Mouse (Mus musculus) stomach, embryonic 14.5 days (tissue): ENCODE data around the gene Vrk2. TPM values are rescaled to one million over a fixed set of nuclear protein-coding genes. Genes with fewer than 3 reads are reported as not detected.

Experiments used
- ATAC-seq: fragments of 200-750 bp; cut with Nextera tagmentation; 2 replicates; pipeline ENCODE4 v1.8.0; 2017; ENCODE audit warnings: low read depth, moderate TSS enrichment; ENCODE audit not compliant: insufficient number of reproducible peaks, insufficient read depth, low FRiP score
- H3K27ac ChIP-seq: fragments of 300-500 bp; sonication (generic); 2 replicates; pipeline ENCODE4 v1.5.1; 2014; ENCODE audit warnings: mild to moderate bottlenecking, low read length, moderate library complexity, mixed read lengths
- H3K27me3 ChIP-seq: fragments of 300-500 bp; sonication (generic); 2 replicates; pipeline ENCODE4 v1.6.1; 2014; ENCODE audit warnings: low read length, control low read depth, mixed read lengths; ENCODE audit not compliant: control insufficient read depth, insufficient read depth
- H3K36me3 ChIP-seq: fragments of 300-500 bp; sonication (generic); 2 replicates; pipeline ENCODE4 v1.6.1; 2014; ENCODE audit warnings: mild to moderate bottlenecking, control low read depth, low read length, moderate library complexity, mixed read lengths; ENCODE audit not compliant: control insufficient read depth, insufficient read depth
- H3K4me1 ChIP-seq: fragments of 300-500 bp; sonication (generic); 2 replicates; pipeline ENCODE4 v1.6.1; 2014; ENCODE audit warnings: low read length, control low read depth, mixed read lengths; ENCODE audit not compliant: control insufficient read depth, insufficient read depth
- H3K4me2 ChIP-seq: fragments of 300-500 bp; sonication (generic); replicated peaks from 2 replicates; pipeline ENCODE4 v1.6.1; 2014; ENCODE audit warnings: low read depth, low read length, control low read depth
- H3K4me3 ChIP-seq: fragments of 300-500 bp; sonication (generic); 2 replicates; pipeline ENCODE4 v1.5.1; 2014; ENCODE audit warnings: low read depth, low read length, control low read depth
- H3K9ac ChIP-seq: fragments of 300-500 bp; sonication (generic); replicated peaks from 2 replicates; pipeline ENCODE4 v1.6.1; 2014; ENCODE audit warnings: low read depth, mild to moderate bottlenecking, control low read depth, low read length, moderate library complexity, mixed read lengths
- H3K9me3 ChIP-seq: fragments of 300-500 bp; sonication (generic); 2 replicates; pipeline ENCODE4 v1.6.1; 2016; ENCODE audit warnings: low read depth, low read length, control low read depth; ENCODE audit not compliant: control insufficient read depth
- WGBS: fragments of 180-500 bp; shearing (Covaris S2); extraction: QIAGEN DNeasy Blood & Tissue Kit; methylation state at CpG from one replicate; pipeline ENCODE4 v1.1.7; 2014; 5-methylcytosine and 5-hydroxymethylcytosine counted together
- polyA plus RNA-seq: library from polyadenylated mRNA; unstranded; fragments of >200 nt; fragmentation: Nextera tagmentation; extraction: Ambion mirVana; gene quantifications from 2 replicates; pipeline ENCODE4 v1.2.1, GENCODE M21; 2014

The Vrk2 gene
- polyA plus RNA-seq, 1 experiment from 2014 or later = 30.4 TPM

DNA sequence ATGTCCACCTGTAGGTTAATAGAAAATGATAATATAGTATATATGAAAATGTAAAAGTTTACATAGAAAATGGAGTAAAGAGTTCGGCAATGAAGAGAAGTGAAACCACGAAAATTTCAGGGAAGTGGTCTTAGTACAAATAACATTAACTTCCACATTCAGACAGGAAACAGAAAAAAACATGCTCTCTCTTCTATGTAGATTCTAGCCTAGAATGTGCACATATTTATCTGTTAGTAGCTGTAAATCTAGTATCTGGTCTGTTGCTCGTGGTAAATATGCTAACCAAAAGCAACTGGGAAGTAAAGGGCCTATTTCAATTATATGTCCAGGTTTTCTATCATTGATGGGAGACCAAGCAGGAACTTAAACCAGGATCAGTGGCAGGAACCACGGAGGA is 141.1 kb downstream of the Vrk2 start:
- no peaks in the 10 kb centered on the region for H3K4me1 ChIP-seq
- H3K9me3 ChIP-seq = no peaks in the 10 kb centered on the region
- H3K4me3 ChIP-seq = no peak overlapping the region
- H3K27ac ChIP-seq = no peak overlapping the region
- WGBS = 87% methylated on average over 4 of the region's 4 CpGs
- H3K9ac ChIP-seq = no peak overlapping the region
- no peak overlapping the region for H3K4me2 ChIP-seq
- no peaks in the 10 kb centered on the region for H3K36me3 ChIP-seq
- H3K27me3 ChIP-seq = no peaks in the 10 kb centered on the region
- ATAC-seq = no peak

- H3K4me3 ChIP-seq = no peak overlapping the region
- no peaks in the 10 kb centered on the region for H3K27me3 ChIP-seq
- ATAC-seq = no peak
- no peaks in the 10 kb centered on the region for H3K9me3 ChIP-seq
- H3K27ac ChIP-seq = no peak overlapping the region
- no peaks in the 10 kb centered on the region for H3K36me3 ChIP-seq
- no peak overlapping the region for H3K9ac ChIP-seq
- no peaks in the 10 kb centered on the region for H3K4me1 ChIP-seq
- H3K4me2 ChIP-seq = no peak overlapping the region
- WGBS = 86% methylated on average over 2 of the region's 2 CpGs
These were observed 142.6 kb downstream of the Vrk2 start for GRCm38 (mm10) chr11:26451228-26451627.

- H3K27ac ChIP-seq = no peak overlapping the region
- 98% methylated on average over 1 of the region's 1 CpGs for WGBS
- no peak overlapping the region for H3K4me2 ChIP-seq
These were observed 143.2 kb downstream of the Vrk2 start for GRCm38 (mm10) chr11:26450636-26451035.

GRCm38 (mm10) chr11:26449789-26450188 is 144.0 kb downstream of the Vrk2 start:
- Histone ChIP-seq H3K27me3 (no peaks in the 10 kb centered on the region), H3K36me3 (no peaks in the 10 kb centered on the region), H3K9ac (no peak overlapping the region), H3K9me3 (no peaks in the 10 kb centered on the region), H3K4me2 (no peak overlapping the region), H3K27ac (no peak overlapping the region), H3K4me1 (no peaks in the 10 kb centered on the region), H3K4me3 (no peak overlapping the region)
- 77% methylated on average over 3 of the region's 3 CpGs for WGBS
- ATAC-seq = no peak

More at GRCm38 (mm10) chr11:26450636-26451035, 143.2 kb downstream of the Vrk2 start:
- Histone ChIP-seq H3K27me3 (no peaks in the 10 kb centered on the region), H3K36me3 (no peaks in the 10 kb centered on the region), H3K4me3 (no peak overlapping the region), H3K9me3 (no peaks in the 10 kb centered on the region), H3K4me1 (no peaks in the 10 kb centered on the region), H3K9ac (no peak overlapping the region)
- ATAC-seq = no peak

DNA sequence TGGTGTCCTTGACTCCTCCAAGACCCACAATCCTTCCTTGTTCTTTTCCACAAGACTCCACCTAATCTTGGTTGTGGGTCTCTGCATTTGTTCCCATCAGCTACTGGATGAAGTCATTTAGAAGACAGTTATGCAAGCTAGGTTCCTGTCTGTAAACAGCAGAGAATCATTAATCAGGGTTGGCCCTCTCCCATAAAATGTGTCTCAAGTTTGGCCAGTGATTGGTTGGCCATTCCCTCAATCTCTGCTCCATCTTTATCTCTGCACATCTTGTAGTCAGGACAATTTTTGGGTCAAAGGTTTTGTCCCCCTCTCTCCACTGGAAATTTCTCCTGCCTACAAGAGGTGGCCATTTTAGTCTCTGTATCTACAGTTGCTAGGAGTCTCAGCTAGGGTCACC is 149.4 kb downstream of the Vrk2 start:
- no peak overlapping the region for H3K9ac ChIP-seq
- no peak overlapping the region for H3K4me2 ChIP-seq
- no peaks in the 10 kb centered on the region for H3K4me1 ChIP-seq
- no peaks in the 10 kb centered on the region for H3K9me3 ChIP-seq
- ATAC-seq = no peak
- H3K27ac ChIP-seq = no peak overlapping the region
- H3K27me3 ChIP-seq = no peaks in the 10 kb centered on the region
- no peak overlapping the region for H3K4me3 ChIP-seq
- H3K36me3 ChIP-seq = no peaks in the 10 kb centered on the region

DNA sequence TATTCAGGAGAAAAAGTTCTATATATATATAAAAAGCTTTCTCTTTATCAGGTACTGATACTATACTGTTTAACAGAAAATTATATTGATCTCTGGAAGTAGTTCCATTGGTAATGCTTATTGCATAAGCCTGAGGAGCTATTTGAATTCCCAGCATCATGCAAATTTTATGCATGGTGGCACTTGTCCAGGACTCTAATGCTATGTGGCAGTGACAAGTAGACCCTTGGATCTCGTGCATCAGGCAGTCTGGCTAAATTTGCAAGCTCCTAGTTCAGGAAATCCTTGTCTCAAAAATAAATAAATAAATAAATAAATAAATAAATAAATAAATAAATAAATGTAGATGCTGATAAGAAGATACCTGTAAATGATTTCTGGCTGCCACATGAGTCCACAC is 152.7 kb downstream of the Vrk2 start:
- H3K4me3 ChIP-seq = no peak overlapping the region
- no peak overlapping the region for H3K27ac ChIP-seq
- H3K27me3 ChIP-seq = no peaks in the 10 kb centered on the region
- 65% methylated on average over 1 of the region's 1 CpGs for WGBS
- no peaks in the 10 kb centered on the region for H3K4me1 ChIP-seq
- no peaks in the 10 kb centered on the region for H3K9me3 ChIP-seq
- ATAC-seq = no peak
- H3K36me3 ChIP-seq = no peaks in the 10 kb centered on the region
- no peak overlapping the region for H3K9ac ChIP-seq
- no peak overlapping the region for H3K4me2 ChIP-seq

GRCm38 (mm10) chr11:26437818-26438217 is 156.0 kb downstream of the Vrk2 start:
- Histone ChIP-seq H3K27ac (no peak overlapping the region), H3K9ac (no peak overlapping the region), H3K4me3 (no peak overlapping the region), H3K27me3 (no peaks in the 10 kb centered on the region), H3K4me2 (no peak overlapping the region), H3K36me3 (no peaks in the 10 kb centered on the region), H3K4me1 (no peaks in the 10 kb centered on the region), H3K9me3 (no peaks in the 10 kb centered on the region)
- no peak for ATAC-seq
- WGBS = 83% methylated on average over 13 of the region's 13 CpGs

DNA sequence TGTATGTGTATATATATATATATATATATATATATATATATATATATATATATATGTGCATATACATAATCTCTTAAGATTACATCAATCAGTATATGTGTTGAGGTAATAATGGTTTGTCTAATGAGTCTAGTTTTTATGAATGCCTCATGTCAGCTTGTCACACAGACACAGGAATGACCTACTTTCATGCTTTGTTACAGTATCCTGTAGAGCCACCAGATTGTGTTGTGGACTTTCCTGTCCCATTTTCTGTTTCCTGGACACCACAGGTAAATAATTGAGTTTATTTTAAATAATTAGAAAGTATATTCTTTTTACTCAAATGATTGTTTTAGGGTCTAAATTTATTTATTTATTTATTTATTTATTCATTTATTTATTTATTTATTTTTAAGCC is 159.6 kb downstream of the Vrk2 start:
- Histone ChIP-seq H3K4me2 (no peak overlapping the region), H3K4me3 (no peak overlapping the region), H3K27ac (no peak overlapping the region), H3K27me3 (no peaks in the 10 kb centered on the region), H3K9me3 (no peaks in the 10 kb centered on the region), H3K4me1 (no peaks in the 10 kb centered on the region), H3K36me3 (no peaks in the 10 kb centered on the region), H3K9ac (no peak overlapping the region)
- ATAC-seq = no peak

DNA sequence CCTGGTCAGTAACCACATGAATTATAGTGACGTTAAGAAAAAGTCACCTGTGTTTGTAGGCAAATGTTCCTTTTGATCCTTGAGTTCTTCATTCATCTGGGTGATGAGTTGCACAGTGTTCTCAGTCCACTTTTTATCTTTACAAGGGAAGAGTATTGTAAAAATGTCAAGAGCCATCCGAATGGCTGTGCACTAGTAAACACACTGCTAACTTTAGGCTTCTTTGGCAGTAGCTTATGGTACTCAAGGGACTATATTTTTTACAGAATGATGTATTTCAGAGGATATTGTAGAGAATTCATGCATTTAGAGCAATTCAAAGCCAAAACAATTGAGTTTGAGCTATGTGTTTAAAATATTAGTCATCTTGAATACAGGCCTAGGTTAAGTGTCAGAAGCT is 172.3 kb downstream of the Vrk2 start:
- Histone ChIP-seq H3K9ac (no peak overlapping the region), H3K4me3 (no peak overlapping the region), H3K9me3 (no peaks in the 10 kb centered on the region), H3K27ac (no peak overlapping the region), H3K4me2 (no peak overlapping the region), H3K27me3 (no peaks in the 10 kb centered on the region), H3K4me1 (no peaks in the 10 kb centered on the region), H3K36me3 (0 out of 2 replicates have a peak, but pooled peaks cover 3% of the 10 kb centered on the region)
- ATAC-seq = no peak
- 47% methylated on average over 2 of the region's 2 CpGs for WGBS
